Mouse (Mus musculus) ES-Bruce4 (cell line): ENCODE measurements around the gene Trmo. TPM values are rescaled to one million over a fixed set of nuclear protein-coding genes. Genes with fewer than 3 reads are reported as not detected.

Experiments
- H3K27ac ChIP-seq: 2 replicates; pipeline ENCODE4 v1.5.1; 2012; ENCODE audit warnings: low read length, inconsistent platforms; ENCODE audit not compliant: insufficient read depth
- H3K27me3 ChIP-seq: 2 replicates; pipeline ENCODE4 v1.6.1; 2012; ENCODE audit warnings: mild to moderate bottlenecking, low read length, inconsistent platforms; ENCODE audit not compliant: control insufficient read depth, poor library complexity, insufficient read depth, severe bottlenecking
- H3K36me3 ChIP-seq: 2 replicates; pipeline ENCODE4 v1.6.1; 2012; ENCODE audit warnings: inconsistent platforms, mild to moderate bottlenecking, low read length, moderate library complexity; ENCODE audit not compliant: control insufficient read depth, poor library complexity, insufficient read depth, severe bottlenecking
- H3K4me1 ChIP-seq: one replicate; pipeline ENCODE4 v1.8.1; 2011; ENCODE audit warnings: low read length; ENCODE audit not compliant: control insufficient read depth, insufficient read depth
- H3K4me3 ChIP-seq: 2 replicates; pipeline ENCODE4 v1.5.1; 2011; ENCODE audit warnings: low read depth, mild to moderate bottlenecking, low read length
- H3K9ac ChIP-seq: 2 replicates; pipeline ENCODE4 v1.6.1; 2012; ENCODE audit warnings: low read depth, mild to moderate bottlenecking, inconsistent platforms; ENCODE audit not compliant: poor library complexity, severe bottlenecking
- H3K9me3 ChIP-seq: replicated peaks from 2 replicates; pipeline ENCODE4 v1.6.1; 2012; ENCODE audit warnings: mild to moderate bottlenecking, low read length, inconsistent platforms; ENCODE audit not compliant: control insufficient read depth, poor library complexity, insufficient read depth, severe bottlenecking
- CTCF ChIP-seq: IDR thresholded peaks from one replicate; pipeline ENCODE4 v1.8.1; 2011; ENCODE audit warnings: low read depth, low read length
- EP300 ChIP-seq: IDR thresholded peaks from 2 replicates; pipeline ENCODE4 v1.6.1; 2011; ENCODE audit warnings: low read depth, low read length; ENCODE audit not compliant: insufficient read depth
- POLR2A ChIP-seq: IDR thresholded peaks from one replicate; pipeline ENCODE4 v1.8.1; 2011; ENCODE audit warnings: low read length; ENCODE audit not compliant: insufficient read depth
- polyA plus RNA-seq: library from polyadenylated mRNA; stranded (reverse); fragments of >200 nt; gene quantifications from 2 replicates; pipeline ENCODE4 v1.2.4, GENCODE M21; 2011; ENCODE audit warnings: low read depth; ENCODE audit not compliant: missing spikeins, insufficient read depth, insufficient read length

Gene Trmo
- polyA plus RNA-seq, 1 experiment, result 10.1 TPM

GRCm38 (mm10) chr4:46413406-46413805 is 24.2 kb upstream of the Trmo start, which contains the start of gene Hemgn:
Hemgn (minus strand) TSS chr4:46413506.
- Histone ChIP-seq H3K36me3 (no peaks in the 10 kb centered on the region), H3K9ac (no peak within 1 kb of the TSS), H3K27ac (no peak within 1 kb of the TSS), H3K27me3 (no peaks in the 10 kb centered on the region), H3K4me3 (no peak within 1 kb of the TSS), H3K4me1 (no peaks in the 10 kb centered on the region), H3K9me3 (no peaks in the 10 kb centered on the region)
- TF ChIP-seq EP300 (no peak), POLR2A (no peak), CTCF (no peak)

GRCm38 (mm10) chr4:46412113-46412512 is 22.9 kb upstream of the Trmo start:
- Histone ChIP-seq H3K9ac (no peak overlapping the region), H3K27me3 (no peaks in the 10 kb centered on the region), H3K36me3 (no peaks in the 10 kb centered on the region), H3K27ac (no peak overlapping the region), H3K4me1 (no peaks in the 10 kb centered on the region), H3K4me3 (no peak overlapping the region), H3K9me3 (no peaks in the 10 kb centered on the region)
- TF ChIP-seq POLR2A, result no peak
- TF ChIP-seq CTCF, result no peak
- TF ChIP-seq EP300, result no peak

GRCm38 (mm10) chr4:46411489-46411888 is 22.3 kb upstream of the Trmo start:
- H3K36me3 ChIP-seq, result no peaks in the 10 kb centered on the region
- no peak overlapping the region for H3K27ac ChIP-seq
- no peaks in the 10 kb centered on the region for H3K4me1 ChIP-seq
- H3K27me3 ChIP-seq, result no peaks in the 10 kb centered on the region
- H3K9me3 ChIP-seq, result no peaks in the 10 kb centered on the region
- TF ChIP-seq EP300, result no peak
- no peak for TF ChIP-seq POLR2A
- TF ChIP-seq CTCF, result no peak
- no peak overlapping the region for H3K9ac ChIP-seq
- no peak overlapping the region for H3K4me3 ChIP-seq

GRCm38 (mm10) chr4:46410677-46411076 is 21.4 kb upstream of the Trmo start:
- Histone ChIP-seq H3K9me3 (no peaks in the 10 kb centered on the region), H3K4me1 (no peaks in the 10 kb centered on the region), H3K4me3 (no peak overlapping the region), H3K27me3 (no peaks in the 10 kb centered on the region), H3K27ac (no peak overlapping the region), H3K9ac (no peak overlapping the region), H3K36me3 (no peaks in the 10 kb centered on the region)
- TF ChIP-seq POLR2A (no peak), CTCF (no peak), EP300 (no peak)

- Histone ChIP-seq H3K9me3 (no peaks in the 10 kb centered on the region), H3K4me3 (no peak overlapping the region), H3K27ac (no peak overlapping the region), H3K9ac (no peak overlapping the region), H3K4me1 (no peaks in the 10 kb centered on the region), H3K36me3 (no peaks in the 10 kb centered on the region), H3K27me3 (no peaks in the 10 kb centered on the region)
- TF ChIP-seq POLR2A (no peak), EP300 (no peak), CTCF (no peak)
Measured at GRCm38 (mm10) chr4:46406966-46407703, 17.9 kb upstream of the Trmo start.

- Histone ChIP-seq H3K27ac (no peak overlapping the region), H3K4me1 (no peaks in the 10 kb centered on the region), H3K36me3 (no peaks in the 10 kb centered on the region), H3K27me3 (no peaks in the 10 kb centered on the region), H3K9me3 (no peaks in the 10 kb centered on the region), H3K4me3 (no peak overlapping the region), H3K9ac (no peak overlapping the region)
- no peak for TF ChIP-seq POLR2A
- TF ChIP-seq EP300, result no peak
- no peak for TF ChIP-seq CTCF
Measured at GRCm38 (mm10) chr4:46404042-46404795, 15.0 kb upstream of the Trmo start.
